Mouse (Mus musculus): ENCODE measurements around the gene Myh6. TPM values are rescaled to one million over a fixed set of nuclear protein-coding genes. Genes with fewer than 3 reads are reported as not detected.

The Myh6 gene
- polyA plus RNA-seq, 1 experiment, result 0.17 TPM

DNA sequence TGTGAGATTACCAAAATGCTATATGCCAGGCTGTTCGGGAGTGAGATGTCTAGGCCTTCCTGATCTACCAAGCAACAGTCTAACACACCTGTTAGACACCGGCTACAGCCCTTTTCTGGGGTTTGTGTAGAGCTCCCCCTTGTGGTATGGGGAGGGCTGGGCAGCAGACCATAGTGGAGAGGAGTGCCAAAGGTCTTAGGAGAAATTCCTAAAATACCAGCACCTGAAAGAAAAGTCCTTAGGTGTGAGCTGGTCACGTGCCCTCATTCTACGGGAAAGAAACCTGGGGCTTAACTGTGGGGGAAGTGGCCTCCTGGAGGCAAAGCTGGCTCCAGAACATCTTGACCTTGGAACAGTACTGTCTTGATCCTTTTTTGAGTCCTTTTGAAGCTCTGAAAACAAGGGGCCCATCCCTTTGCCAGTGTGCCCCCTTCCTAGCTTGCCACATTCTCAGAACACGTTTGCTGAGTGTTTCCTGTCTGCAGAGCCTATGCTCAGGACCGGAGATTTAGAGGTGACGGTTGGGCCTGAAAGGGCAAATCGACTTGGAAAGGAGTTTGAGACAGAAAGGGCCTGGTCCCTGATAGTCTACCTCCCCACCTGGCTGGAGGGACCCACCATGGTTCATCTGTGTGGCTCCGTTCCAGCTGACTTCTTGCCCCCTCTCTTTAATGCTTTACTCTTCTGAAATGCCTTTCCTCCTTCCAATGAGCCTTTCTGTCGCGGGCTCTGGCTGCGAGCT is 27.1 kb downstream of the Myh6 start:
- Histone ChIP-seq H3K27ac (ENCODE audit: insufficient read depth, low read length) (no peak overlapping the region), H3K4me1 (ENCODE audit: control insufficient read depth, insufficient read depth, low read length) (no peaks in the 10 kb centered on the region), H3K4me3 (ENCODE audit: insufficient read depth, low read length) (no peak overlapping the region)
- TF ChIP-seq POLR2A (IDR thresholded peaks at IDR 0.05; ENCODE audit: extremely low read depth, insufficient read depth, low read length) (no peak), CTCF (IDR thresholded peaks at IDR 0.05; ENCODE audit: extremely low read depth, insufficient read depth, low read length) (peak; percentile 79)

DNA sequence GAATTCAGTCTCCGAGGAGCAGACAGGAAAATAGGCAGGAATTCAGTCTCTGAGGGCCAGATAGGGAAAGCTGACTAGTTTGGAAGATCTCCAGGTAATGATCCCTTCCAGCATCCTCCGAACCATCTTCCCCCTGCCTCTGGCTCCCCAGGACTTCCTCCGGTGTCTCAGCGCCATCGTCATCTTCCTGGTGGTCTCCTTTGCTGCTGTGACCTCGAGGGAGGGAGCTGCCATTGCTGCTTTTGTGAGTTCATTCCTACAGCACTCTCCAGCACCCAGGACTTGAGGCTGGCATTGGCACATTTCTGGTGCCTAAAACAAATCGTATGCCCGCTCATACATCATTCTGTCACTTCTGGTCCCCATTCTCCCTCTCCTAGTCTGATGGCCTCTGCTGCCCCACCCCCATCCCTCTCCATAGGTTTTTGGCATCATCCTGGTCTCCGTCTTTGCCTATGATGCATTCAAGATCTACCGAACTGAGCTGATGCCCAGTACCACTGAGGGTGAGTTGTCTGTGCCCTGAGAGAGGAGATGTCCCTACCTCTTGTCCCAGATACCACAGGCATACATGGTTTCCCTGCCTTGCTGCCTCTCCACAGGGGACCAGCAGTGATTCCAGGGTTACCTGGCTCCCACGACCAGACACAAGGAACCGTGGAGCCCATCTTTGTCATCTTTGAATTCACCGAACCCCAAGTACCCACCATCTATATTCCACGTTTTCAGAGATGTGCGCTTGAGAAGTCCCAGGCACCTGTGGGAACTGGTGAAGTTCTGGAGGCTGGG is 28.1 kb downstream of the Myh6 start:
- TF ChIP-seq POLR2A (IDR thresholded peaks at IDR 0.05; ENCODE audit: extremely low read depth, insufficient read depth, low read length), result no peak
- TF ChIP-seq CTCF (IDR thresholded peaks at IDR 0.05; ENCODE audit: extremely low read depth, insufficient read depth, low read length), result no peak
- no peaks in the 10 kb centered on the region for H3K4me1 ChIP-seq (ENCODE audit: control insufficient read depth, insufficient read depth, low read length)
- H3K27ac ChIP-seq (ENCODE audit: insufficient read depth, low read length), result no peak overlapping the region
- no peak overlapping the region for H3K4me3 ChIP-seq (ENCODE audit: insufficient read depth, low read length)

DNA sequence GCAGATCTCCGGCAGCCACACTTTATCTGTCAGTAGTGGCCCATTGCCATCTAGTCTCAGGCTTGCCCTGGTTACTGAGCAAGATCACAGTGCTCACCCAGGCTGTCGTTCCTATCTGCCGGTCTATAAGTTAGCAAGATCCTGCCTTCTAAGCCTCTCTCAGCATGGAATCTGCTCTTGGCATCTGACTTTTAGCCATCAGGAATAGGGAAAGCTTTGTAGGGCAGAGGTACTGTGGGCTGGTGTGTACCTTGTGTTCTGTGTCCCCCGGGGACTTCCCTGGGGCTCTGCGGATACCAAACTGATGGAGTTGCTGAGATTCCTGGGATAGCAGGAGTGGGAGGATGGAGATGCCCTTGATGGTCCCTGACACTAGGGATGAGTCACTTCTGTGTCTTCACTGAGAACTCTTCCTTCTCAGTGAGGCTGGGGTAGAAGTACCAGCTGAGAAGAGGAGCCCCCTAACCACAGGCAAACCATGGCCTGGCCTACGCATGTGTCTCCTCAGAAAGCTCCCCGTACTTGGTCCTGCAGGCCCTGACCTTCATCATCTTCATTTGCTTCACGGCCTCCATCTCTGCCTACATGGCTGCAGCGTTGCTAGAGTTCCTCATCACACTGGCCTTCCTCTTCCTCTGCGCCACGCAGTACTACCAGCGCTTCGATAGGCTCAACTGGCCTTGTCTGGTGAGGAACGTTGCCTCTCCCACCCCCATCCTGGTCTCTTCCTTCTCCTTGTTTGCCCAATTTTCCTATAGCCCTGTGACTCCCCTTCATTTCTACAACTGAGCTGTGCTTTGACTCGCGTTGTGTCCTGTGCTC is 29.2 kb downstream of the Myh6 start:
- TF ChIP-seq POLR2A (IDR thresholded peaks at IDR 0.05; ENCODE audit: extremely low read depth, insufficient read depth, low read length), result no peak
- no peak for TF ChIP-seq CTCF (IDR thresholded peaks at IDR 0.05; ENCODE audit: extremely low read depth, insufficient read depth, low read length)
- Histone ChIP-seq H3K27ac (ENCODE audit: insufficient read depth, low read length) (0 out of 2 replicates have a peak overlapping the region, but pooled peaks have one; percentile 29), H3K4me3 (ENCODE audit: insufficient read depth, low read length) (peak overlapping the region; percentile 23), H3K4me1 (ENCODE audit: control insufficient read depth, insufficient read depth, low read length) (no peaks in the 10 kb centered on the region)

DNA sequence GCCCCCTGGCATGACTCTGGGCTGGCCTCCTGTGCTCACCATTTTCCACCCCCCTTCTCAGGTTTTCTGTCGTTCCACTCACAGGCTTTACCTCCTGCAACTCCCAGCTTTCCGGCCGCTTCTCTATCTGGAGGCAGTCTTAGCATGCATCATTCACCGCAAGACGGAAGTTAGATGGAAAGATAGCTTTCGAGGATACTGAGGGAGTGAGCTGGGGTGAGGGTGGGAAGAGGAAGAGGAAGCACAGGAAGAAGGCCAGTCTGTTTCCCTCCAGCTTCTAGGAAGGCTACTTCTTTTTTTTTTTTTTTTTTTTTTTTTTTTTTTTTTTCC is 29.9 kb downstream of the Myh6 start:
- TF ChIP-seq CTCF (IDR thresholded peaks at IDR 0.05; ENCODE audit: extremely low read depth, insufficient read depth, low read length) (no peak), POLR2A (IDR thresholded peaks at IDR 0.05; ENCODE audit: extremely low read depth, insufficient read depth, low read length) (no peak)
- H3K4me1 ChIP-seq (ENCODE audit: control insufficient read depth, insufficient read depth, low read length), result no peaks in the 10 kb centered on the region
- H3K27ac ChIP-seq (ENCODE audit: insufficient read depth, low read length), result peak overlapping the region; percentile 92; the same call in 1 of the 2 replicates
- peak overlapping the region; percentile 23 for H3K4me3 ChIP-seq (ENCODE audit: insufficient read depth, low read length)

DNA sequence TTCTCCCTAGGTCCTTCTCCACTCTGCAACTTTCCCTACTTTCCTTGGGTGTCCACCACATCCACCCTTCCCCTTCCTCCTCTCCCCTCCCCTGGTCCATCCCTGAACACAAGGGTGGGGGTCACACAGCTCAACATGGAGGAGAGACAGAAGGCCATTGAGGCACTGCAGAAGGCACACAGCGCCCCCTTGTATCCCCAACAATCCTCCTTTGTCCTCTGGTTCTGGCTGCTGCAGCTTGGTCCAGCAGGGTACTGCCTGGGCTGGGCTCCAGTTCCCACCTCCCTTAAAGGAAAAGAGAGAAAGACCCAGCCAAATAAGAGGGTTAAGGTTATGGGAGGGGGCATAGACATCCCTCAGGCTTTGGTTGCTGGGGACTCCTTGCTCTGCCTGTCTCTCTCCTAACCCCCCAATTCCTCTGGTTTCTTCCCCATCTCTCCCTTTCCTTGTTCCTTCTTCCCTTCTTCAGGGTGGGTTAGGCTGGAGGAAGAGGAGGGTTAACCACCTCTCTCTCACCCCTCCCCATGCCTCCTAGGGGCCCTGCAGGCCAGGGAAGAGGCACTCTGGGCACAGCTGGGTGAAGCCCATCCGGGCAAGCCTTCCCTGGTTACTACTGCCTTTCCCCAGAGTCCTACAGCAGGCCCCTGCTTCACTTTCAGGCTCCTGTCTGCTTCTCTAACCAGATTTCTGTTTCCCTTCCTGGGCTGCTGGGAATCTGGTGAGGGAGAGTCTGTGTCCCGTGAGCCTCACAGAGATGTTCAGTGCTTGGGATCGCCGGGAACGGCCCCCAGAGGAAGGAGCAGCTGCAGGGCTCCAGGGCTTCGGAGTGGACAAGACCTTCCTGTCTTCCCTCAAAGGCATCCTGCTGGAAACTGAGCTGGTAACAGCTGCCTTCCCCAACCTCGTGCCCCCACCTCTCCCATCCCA is 30.6 kb downstream of the Myh6 start, which contains the start of gene Cmtm5:
Gene Cmtm5, plus strand, starts transcription at position 358 of the 927 bp plus-strand sequence.
- no peak; the same call in 1 of the 2 replicates for TF ChIP-seq POLR2A (IDR thresholded peaks at IDR 0.05; ENCODE audit: extremely low read depth, insufficient read depth, low read length)
- no peak for TF ChIP-seq CTCF (IDR thresholded peaks at IDR 0.05; ENCODE audit: extremely low read depth, insufficient read depth, low read length)
- Histone ChIP-seq H3K4me3 (ENCODE audit: insufficient read depth, low read length) (peak within 1 kb of the TSS; percentile 23), H3K27ac (ENCODE audit: insufficient read depth, low read length) (peak within 1 kb of the TSS; percentile 92), H3K4me1 (ENCODE audit: control insufficient read depth, insufficient read depth, low read length) (no peaks in the 10 kb centered on the region)

DNA sequence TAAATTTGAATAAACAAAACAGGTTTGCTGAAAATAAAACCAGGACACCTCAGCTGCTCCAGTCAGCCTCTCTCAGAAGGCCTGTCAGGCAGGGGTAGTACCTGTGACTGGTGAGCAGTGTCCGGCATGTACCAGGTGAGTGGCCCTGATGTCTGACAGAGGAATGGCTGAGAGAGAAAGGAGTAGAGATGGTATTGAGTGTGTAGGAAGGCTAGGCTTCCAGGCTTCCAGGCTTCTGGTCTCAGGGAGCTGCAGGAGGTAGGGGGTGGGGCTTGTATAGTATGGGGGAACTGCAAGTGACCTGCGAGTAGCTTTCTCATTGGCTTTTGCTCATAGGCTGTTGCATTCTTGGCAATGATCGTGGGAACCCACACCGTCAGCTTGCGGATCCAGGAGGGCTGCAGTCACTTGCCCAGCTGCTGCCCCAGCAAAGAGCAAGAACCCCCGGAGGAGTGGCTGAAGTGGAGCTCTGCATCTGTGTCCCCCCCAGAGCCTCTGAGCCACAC is 34.0 kb downstream of the Myh6 start, which contains the start of gene Il25:
Gene Il25, plus strand, starts transcription at position 51 of the 506 bp plus-strand sequence.
- H3K4me3 ChIP-seq (ENCODE audit: insufficient read depth, low read length), result no peak within 1 kb of the TSS
- no peaks in the 10 kb centered on the region for H3K4me1 ChIP-seq (ENCODE audit: control insufficient read depth, insufficient read depth, low read length)
- H3K27ac ChIP-seq (ENCODE audit: insufficient read depth, low read length), result no peak within 1 kb of the TSS
- TF ChIP-seq CTCF (IDR thresholded peaks at IDR 0.05; ENCODE audit: extremely low read depth, insufficient read depth, low read length) (no peak), POLR2A (IDR thresholded peaks at IDR 0.05; ENCODE audit: extremely low read depth, insufficient read depth, low read length) (no peak)

DNA sequence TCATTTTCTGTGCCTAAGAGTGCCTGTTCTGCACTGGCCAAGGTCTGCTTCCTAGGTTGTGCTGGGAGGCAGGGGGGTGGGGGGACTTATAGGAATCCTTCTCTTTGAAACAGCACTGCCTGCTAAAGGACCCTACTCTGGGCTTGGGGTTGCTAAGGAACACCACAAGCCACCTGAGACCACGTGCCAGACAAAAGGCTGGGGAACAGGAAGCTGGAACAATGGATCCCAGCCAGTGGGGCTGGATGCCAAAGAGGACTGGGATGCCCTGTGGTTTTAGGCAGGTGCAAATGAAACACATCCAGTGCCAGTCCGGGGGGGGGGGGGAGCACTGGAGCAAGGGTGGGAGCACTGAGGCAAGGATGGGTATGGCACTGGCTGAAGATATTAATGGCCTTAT is 36.3 kb downstream of the Myh6 start:
- no peaks in the 10 kb centered on the region for H3K4me1 ChIP-seq (ENCODE audit: control insufficient read depth, insufficient read depth, low read length)
- no peak for TF ChIP-seq POLR2A (IDR thresholded peaks at IDR 0.05; ENCODE audit: extremely low read depth, insufficient read depth, low read length)
- TF ChIP-seq CTCF (IDR thresholded peaks at IDR 0.05; ENCODE audit: extremely low read depth, insufficient read depth, low read length), result no peak
- no peak overlapping the region for H3K4me3 ChIP-seq (ENCODE audit: insufficient read depth, low read length)
- H3K27ac ChIP-seq (ENCODE audit: insufficient read depth, low read length), result no peak overlapping the region

DNA sequence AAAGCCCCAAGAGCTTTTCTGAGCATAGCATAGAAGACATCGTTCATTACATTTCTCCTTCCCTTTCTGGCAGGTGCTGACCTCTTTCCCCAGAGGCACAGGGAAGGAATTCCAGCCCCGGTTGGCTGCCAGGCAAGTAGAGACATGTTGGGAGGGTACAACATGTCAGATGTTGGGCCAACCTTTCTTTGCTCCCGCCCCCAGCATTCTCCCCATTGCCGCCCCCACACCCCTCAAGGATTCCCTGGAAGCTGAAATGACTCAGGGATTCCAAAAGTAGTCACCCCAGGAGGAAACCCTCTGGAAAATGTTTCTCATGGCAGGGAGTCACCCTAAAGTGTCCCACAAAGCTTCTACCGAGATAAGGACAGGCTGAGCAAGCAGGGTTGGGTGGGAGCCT is 36.9 kb downstream of the Myh6 start:
- H3K4me1 ChIP-seq (ENCODE audit: control insufficient read depth, insufficient read depth, low read length), result no peaks in the 10 kb centered on the region
- no peak overlapping the region for H3K4me3 ChIP-seq (ENCODE audit: insufficient read depth, low read length)
- TF ChIP-seq CTCF (IDR thresholded peaks at IDR 0.05; ENCODE audit: extremely low read depth, insufficient read depth, low read length) (no peak), POLR2A (IDR thresholded peaks at IDR 0.05; ENCODE audit: extremely low read depth, insufficient read depth, low read length) (no peak)
- no peak overlapping the region for H3K27ac ChIP-seq (ENCODE audit: insufficient read depth, low read length)

Data from cortical plate, adult 2 months (tissue).